Mouse (Mus musculus) lung, postnatal 0 days (tissue): ENCODE measurements around the gene Fam214a.

Experiments used
- CTCF ChIP-seq: IDR thresholded peaks from 2 replicates; pipeline ENCODE4 v1.5.1; 2016; ENCODE audit warnings: antibody characterized with exemption, mild to moderate bottlenecking
- EP300 ChIP-seq: IDR thresholded peaks from 2 replicates; pipeline ENCODE4 v1.6.1; 2016; ENCODE audit warnings: antibody characterized with exemption, mild to moderate bottlenecking, control low read depth

GRCm38 (mm10) chr9:75023150-75023894 lies 70.6 kb downstream of the Fam214a start:
- no peak for TF ChIP-seq CTCF
- no peak for TF ChIP-seq EP300
